Mouse (Mus musculus) CH12F3 (cell line): ENCODE measurements at regions not wholly inside any gene's neighbourhood (a gene's known extent, or its start where the extent isn't known, plus 50 kb on each side); places are given as distances from the start of the nearest gene placed in this dataset.

Experiments
- in situ Hi-C: fragments of 300-500 bp; cut with MboI; formaldehyde crosslinking; loops from 2 replicates; pipeline ENCODE4 v1.14.3; 2020; ENCODE audit warnings: low sequenced_read_pairs

- in situ Hi-C loops = loop anchor here (10.0 kb wide), 1 partner anchor 201 kb away; the partner anchor contains the start of gene Rgs3
Measured at GRCm38 (mm10) chr4:62755237-62755900, 195.7 kb downstream of the Rgs3 start.

GRCm38 (mm10) chr4:62756721-62757206, 197.1 kb downstream of the Rgs3 start:
- in situ Hi-C loops = loop anchor here (10.0 kb wide), 1 partner anchor 202 kb away; the partner anchor contains the start of gene Rgs3

GRCm38 (mm10) chr4:62760748-62761604, 201.3 kb downstream of the Rgs3 start:
- in situ Hi-C loops = no loop called here

DNA sequence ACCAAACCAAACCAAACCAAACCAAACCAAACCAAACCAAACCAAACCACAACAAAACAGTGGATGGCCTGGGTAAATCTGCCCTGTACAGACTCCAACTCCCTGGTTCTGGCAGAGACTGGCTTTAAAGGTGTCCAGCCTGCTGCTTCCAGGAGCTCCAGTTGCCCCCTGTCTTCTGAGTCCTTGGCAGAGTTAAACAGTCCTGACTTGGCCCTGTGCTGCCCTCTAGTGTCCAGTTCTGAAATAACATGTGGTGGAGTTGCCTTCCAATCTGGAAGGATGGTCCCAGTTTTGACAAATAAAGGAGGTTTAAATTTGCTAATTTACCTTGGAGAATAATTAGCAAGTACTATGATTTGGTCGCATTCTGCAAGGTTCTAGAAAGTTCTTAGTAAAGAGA, 202.0 kb downstream of the Rgs3 start:
- in situ Hi-C loops = no loop called here

GRCm38 (mm10) chr4:62763990-62764389, 201.4 kb upstream of the Zfp618 start:
- in situ Hi-C loops = no loop called here

GRCm38 (mm10) chr4:62769469-62770234, 195.7 kb upstream of the Zfp618 start:
- in situ Hi-C loops = loop anchor here (5.0 kb wide), 1 partner anchor 72 kb away; no protein-coding TSS in a partner anchor

GRCm38 (mm10) chr4:62775005-62775609, 190.3 kb upstream of the Zfp618 start:
- in situ Hi-C loops = no loop called here

DNA sequence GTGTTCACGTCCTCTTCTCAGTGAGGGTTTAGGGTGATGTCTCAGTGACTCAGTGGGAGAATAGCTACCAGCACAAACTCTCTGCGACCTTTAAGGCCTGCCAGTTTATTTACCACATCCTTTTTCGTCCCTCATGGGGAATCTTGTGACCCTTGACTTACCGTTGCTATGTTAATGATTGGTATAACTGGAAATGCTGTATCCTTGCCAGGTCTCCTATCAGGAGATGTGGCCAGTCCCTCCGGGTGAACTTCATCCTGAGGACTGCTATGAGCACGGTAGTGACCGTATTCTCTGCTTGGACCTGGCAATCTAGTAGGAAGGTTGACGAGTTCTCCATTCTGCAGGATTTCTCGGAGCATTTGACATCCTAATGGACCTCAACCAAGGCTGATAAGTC, 188.5 kb upstream of the Zfp618 start:
- in situ Hi-C loops = no loop called here

- in situ Hi-C loops = no loop called here
Measured at GRCm38 (mm10) chr4:62777436-62777835, 187.9 kb upstream of the Zfp618 start.

DNA sequence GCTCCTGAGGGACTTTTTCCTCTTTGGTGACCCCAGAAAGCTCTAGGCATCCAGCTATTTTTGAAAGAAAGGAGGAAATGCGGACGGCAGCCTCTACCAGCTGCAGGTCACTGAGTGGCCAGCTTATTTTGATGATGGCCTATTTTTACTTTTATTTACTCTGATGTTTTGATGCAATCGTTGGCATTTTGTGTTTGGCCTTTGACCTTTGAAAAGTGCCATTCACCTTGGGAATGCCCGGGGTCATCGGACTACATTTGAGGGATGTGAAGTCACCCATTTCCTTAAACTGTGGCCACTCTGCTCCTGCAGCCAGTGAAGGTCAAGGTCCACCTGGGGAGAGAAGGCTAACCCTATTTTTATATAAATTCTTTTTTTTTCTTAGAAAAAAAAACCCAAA, 186.8 kb upstream of the Zfp618 start:
- in situ Hi-C loops = no loop called here

DNA sequence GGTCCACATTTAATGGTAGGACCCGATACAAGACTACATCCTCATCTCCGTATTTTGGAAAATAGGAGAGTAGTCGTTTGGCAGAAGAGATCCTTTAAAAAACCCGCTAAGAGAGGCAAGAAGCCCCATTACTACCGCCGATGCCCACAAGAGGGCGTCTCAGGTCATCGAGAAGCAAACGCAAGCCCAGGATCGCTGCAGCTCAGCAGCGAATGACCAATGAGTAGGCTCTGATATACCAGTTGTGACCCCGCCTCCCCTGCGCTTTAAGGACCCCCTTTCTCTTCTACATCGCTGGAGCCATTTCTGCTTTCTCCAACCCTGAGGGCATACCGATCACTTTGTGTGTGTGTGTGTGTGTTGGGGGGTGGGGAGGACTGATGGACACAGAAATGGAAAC, 185.0 kb upstream of the Zfp618 start:
- in situ Hi-C loops = no loop called here

- in situ Hi-C loops = no loop called here
Measured at GRCm38 (mm10) chr4:62780837-62781236, 184.5 kb upstream of the Zfp618 start.

- in situ Hi-C loops = no loop called here
Measured at GRCm38 (mm10) chr4:62781309-62781800, 184.0 kb upstream of the Zfp618 start.

- in situ Hi-C loops = no loop called here
Measured at GRCm38 (mm10) chr4:62785711-62786110, 179.7 kb upstream of the Zfp618 start.

DNA sequence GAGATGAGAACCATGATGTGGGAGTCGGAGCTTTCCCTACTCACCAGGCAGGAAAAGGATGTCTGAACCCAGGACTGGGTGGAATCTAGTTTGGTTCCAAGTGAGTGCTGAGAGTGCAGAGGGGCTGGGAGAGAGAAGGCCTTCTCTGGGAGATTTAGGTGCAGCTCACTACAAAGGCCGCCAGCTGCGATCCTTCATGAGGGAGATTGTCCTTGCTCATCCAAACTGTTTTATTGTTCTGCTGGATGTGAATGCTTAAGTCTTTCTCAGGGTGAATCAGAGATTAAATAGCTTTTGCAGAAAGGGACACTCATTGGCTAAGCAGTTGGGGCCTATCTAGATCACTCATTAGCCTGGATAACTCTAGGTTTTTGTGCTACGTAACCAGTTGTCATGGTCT, 175.7 kb upstream of the Zfp618 start:
- in situ Hi-C loops = no loop called here

DNA sequence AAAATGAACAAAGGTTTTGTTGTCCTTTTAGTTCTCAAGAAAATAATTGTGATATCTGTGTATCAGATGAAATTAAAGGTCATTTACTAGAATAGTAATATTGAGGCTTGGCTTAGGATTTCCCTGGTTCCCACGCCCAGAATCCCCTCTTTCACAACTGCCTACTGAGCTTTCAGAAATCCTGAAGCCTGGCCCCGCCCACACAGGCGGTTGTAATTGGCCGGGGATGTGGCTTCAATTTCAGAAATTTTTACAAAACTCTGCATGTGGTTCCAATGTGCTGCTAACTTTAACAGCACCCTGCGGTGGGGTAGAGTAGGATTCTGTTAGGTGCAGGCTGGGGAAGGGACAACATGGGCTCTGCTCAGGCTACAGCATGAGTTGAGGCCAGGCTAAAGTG, 171.8 kb upstream of the Zfp618 start:
- in situ Hi-C loops = no loop called here

GRCm38 (mm10) chr4:62795538-62795937, 169.8 kb upstream of the Zfp618 start:
- in situ Hi-C loops = no loop called here

DNA sequence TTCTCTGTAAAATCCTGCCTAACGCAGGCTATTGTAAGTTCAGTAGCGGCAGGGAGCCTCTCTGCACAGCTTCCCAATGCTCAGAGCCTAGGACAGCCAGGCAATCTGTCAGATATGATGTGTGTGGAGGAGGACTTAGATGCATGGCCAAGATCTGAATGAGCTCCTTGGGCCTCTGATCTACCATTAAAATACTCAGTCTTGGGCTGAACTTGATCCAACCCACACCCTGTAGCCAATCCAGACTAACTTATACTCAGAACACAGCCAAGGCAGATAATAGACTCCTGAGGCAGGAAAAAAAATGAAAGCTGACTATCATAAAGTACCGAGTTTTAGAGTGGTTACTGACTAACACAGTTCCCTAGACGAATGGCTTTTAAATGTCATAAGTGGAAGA, 165.4 kb upstream of the Zfp618 start:
- in situ Hi-C loops = no loop called here

DNA sequence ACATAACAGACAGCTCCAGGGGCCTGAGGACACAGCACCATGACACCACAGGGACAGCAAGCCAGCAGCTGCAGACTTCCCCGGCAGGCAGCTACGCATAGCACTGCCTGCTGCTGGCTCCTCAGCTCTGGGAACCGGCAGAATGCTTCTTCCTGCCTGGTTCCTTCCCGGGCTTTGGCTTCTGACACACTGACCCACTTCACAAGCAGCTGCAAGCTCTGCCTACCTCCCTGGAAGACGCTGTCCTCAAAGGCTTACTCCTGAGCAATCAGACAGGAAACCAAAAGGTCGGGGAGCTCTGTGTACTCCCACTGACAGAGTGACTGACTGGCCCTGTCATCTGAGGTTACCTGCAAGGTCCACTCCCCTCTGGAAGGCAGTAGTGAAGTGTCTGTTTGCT, 159.5 kb upstream of the Zfp618 start:
- in situ Hi-C loops = no loop called here

DNA sequence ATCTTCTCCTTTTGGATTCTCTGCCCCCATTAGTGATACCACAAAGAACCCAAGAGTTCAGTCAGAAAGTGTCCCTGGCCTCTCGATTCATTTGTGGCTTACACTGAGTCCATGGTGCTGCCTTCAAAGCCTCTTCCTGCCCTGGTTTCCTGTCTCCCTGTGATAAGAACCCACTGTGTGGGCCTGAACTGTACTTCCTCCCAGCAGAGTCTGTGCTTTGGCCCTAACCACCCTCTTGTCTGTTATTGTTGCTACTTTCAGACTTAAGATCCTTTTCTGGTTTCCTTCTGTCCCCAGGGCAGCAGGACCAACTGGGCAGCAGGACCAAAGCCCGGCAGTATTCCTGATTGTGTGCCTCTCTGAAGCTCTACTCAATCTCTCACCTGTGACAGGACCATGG, 158.6 kb upstream of the Zfp618 start:
- in situ Hi-C loops = no loop called here
